Mouse (Mus musculus) cerebellum, adult 9-11 months (tissue): ENCODE data around the gene Acaa1b.

Source experiments
- DNase-seq: peaks from one replicate; pipeline ENCODE4 v3.0.0; 2022

Acaa1b gene

GRCm38 (mm10) chr9:119143372-119143771 lies 13.5 kb downstream of the Acaa1b start:
- no peak for DNase-seq

- no peak for DNase-seq
Measured at GRCm38 (mm10) chr9:119142066-119142465, 14.8 kb downstream of the Acaa1b start.

DNA sequence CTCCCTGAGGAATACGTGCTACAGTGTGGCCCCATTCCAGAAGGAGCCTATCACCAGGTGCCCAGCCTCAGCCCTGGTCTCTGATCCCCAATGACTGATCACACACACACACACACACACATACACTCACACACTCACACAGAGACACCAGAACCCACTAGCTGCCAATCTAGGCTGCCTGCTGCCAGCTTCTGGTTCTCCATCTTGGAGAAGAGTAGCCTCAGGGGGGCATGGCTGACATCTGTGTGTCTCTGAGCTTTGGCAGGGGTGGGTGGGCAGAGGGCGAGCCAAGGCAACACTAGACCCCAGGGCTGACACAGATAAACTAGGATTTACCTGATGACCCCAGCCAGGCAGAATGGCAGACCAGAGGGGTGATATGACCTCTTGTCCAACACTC lies 18.1 kb downstream of the Acaa1b start:
- no peak for DNase-seq

GRCm38 (mm10) chr9:119130692-119131091 lies 26.2 kb downstream of the Acaa1b start:
- DNase-seq, result no peak

DNA sequence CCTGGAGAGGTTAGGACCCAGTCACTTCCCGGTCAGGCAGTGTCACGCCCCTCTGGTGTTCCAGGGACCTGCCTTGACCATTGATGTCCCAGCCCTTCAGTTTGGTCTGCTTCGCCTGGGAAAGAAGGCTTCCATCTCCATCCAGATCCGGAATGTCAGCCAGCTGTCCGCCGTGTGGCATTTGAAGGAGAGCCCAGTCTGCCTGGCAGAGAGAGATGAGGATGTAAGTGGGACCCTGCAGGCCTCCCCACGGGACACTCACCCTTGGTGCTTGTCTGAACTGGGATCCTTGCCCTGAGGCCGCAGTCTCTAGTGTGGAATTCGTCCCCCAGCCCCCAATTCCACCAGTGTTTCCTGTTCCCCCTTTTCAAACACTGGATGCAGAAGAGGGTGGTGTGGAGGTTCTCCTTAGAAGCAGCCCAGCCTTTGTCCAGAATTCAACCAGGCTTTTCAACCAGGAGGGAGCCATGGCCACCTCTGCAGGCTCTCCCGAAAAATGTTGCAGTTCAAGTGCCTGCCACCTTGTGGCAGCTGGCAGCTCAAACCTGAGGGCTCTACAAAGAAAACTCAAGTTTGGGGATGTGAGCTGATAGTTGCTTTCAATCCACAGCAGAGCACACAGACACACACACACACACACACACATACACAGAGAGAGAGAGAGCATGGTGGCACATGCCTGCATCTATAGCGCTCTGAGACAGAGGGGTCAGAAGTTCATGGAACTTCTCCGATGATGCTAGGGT lies 28.3 kb downstream of the Acaa1b start:
- DNase-seq, result no peak

DNA sequence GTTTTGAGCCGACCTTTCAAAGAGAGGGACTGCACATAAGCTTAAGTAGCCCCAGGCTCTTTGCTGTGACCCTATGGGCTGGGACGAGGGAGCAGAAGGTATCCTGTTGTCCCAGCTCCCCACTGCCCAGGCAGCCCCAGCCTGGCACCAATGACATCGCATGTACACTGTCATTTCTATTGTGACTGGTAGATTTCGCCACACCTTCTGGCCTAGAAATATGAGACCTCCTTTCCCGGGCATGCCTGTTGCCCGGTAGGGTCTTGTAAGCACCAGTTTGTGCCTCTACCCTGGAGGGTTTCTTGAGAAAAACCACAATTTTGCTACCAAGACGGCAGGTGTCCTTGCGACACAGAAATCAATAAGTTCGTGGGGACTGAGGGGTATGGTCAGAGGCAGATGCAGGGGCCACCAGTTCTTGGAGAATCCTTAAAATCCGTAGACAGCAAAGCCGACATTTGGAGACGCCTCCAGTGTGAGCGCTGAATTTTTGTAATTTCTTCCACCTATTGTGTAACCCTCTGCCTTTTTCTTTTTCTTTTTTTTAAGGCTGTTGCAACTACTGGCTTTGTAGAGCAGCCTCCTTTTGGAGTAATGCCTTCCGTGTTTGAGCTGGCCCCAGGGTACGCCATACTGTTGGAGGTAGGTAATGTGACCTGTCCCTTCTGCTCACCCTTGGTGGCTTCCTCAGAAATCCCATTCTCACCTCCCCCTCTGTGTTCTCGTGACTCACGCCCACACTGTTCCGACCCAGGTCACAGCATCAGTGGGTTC lies 34.1 kb downstream of the Acaa1b start:
- no peak for DNase-seq

- DNase-seq, result no peak
Measured at GRCm38 (mm10) chr9:119120168-119120560, 36.7 kb downstream of the Acaa1b start.

- no peak for DNase-seq
Measured at GRCm38 (mm10) chr9:119119409-119120167, 37.3 kb downstream of the Acaa1b start.

DNA sequence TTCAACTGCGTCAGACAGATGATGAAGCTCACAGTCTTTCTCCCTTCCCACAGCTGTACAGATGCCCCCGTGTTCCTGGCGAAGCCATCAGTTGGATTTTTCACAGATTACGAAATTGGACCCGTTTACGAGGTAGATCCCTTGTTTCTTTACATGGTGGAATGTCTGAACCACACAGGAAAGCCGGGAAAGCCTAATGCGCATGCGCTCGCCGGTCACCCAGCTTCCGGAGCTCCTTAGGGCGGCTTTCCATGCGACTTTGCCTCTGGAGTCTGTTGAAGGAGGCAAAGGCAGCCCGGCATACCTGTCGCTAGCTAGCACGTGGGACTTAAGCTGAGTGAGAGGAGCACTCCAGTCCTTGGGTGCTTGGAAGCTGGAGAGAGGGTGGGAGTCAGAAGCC lies 42.0 kb downstream of the Acaa1b start:
- no peak for DNase-seq

DNA sequence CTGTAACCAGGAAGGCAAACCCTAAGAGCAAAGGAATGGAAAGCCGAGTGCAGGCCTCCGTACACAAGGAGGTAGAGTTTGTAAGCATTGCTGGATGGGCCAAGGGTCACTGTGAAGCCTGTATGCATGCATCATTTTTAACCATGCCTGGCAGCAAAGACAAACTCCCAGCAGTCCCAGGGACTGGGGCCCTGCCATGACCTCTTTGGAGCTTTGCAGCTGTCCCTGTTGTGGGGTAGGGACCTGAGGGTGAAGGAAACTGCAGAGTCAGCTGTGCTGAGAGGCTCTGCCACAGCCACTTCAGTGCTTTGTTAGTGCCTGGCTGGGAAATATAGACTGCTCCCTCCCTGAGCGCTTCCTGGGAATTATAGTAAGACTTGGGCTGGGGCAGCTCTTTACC lies 46.3 kb downstream of the Acaa1b start:
- no peak for DNase-seq

DNA sequence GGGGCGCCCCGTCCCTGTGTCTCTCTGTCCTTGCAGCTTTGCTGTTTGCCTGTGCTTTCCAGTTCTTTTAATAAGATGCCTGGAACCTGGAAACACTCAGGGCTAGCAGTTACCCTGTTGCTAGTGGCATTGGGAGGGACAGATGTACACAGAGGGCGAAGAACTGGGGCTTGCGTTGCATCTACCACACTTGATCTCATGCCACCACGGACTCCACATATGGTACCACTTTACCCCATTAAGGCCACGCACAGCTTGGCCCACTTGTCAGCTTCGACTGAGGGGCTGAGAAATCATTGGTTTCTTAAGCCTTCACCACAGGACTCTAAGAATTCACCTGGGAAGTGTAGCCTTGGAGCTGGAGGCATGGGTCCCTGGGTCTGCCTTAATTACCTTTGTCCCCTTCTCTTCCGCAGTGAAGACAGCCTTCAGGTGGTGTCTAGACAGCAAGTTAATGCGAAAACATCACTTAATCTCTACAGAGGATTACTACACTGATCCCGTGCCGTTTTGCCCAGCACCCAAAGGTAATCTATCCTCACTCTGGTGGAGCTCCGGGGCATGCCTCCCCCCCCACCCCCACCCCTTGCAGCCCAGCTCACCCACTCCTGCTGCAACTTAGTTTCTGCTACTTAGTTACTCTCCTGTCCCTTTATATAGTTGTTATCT lies 47.1 kb downstream of the Acaa1b start:
- DNase-seq, result no peak

GRCm38 (mm10) chr9:119107566-119107965 lies 49.3 kb downstream of the Acaa1b start:
- DNase-seq, result no peak

DNA sequence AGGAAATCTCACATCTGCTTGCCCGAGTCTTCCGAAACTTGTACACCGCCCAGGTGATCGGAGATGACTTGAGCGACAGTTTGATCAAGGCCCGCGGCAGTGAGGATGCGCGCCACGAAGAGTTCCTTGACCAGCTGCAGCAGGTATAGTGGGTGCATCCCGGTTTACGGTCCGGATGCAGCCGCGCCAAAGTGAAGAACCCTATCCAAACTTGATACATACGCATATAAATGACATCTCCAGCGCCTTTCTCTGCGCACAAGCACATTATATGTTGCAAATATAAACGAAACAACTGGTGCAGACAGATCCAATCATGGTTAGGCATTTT lies 54.1 kb downstream of the Acaa1b start:
- no peak for DNase-seq

DNA sequence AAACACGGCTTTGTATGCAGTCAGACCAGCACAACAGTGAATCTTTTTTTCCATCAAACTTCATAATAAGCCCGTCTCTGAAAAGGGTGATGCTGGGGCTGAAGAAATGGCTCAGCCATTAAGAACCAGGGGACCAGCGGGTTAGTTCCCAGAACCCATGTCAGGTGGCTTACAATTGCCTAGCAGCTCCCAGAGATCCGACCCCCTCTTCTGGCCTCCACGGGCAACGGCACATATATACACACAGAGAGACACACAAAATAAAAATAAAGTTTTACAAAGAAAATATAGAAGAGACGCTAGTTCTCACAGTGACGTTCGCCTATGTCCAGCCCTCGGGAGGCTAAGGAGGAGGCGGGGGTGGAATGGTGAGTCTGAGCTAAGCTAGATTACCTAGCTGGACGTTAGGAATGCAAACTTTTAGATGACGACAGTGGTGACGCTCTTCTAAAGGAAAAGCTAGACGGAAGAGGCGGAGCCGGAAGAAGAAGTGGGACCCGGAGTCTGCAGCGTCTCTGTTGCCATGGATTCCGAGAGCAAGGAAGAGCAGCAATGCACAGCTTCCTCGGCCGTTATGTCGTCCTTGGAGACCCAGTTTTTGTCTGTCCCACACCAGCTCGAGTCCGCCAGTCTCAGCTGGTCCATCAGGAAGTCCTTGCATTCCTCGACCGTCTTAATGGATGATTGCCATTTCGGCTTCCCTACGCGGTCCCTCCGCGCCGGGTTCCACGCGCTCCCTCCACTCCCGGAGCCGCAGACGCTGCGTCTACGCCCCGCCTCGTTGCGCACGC lies 54.7 kb downstream of the Acaa1b start, which contains the start of gene Dlec1:
Gene Dlec1, plus strand, starts transcription at position 487 of the 791 bp plus-strand sequence.
- peak; percentile 21 for DNase-seq

DNA sequence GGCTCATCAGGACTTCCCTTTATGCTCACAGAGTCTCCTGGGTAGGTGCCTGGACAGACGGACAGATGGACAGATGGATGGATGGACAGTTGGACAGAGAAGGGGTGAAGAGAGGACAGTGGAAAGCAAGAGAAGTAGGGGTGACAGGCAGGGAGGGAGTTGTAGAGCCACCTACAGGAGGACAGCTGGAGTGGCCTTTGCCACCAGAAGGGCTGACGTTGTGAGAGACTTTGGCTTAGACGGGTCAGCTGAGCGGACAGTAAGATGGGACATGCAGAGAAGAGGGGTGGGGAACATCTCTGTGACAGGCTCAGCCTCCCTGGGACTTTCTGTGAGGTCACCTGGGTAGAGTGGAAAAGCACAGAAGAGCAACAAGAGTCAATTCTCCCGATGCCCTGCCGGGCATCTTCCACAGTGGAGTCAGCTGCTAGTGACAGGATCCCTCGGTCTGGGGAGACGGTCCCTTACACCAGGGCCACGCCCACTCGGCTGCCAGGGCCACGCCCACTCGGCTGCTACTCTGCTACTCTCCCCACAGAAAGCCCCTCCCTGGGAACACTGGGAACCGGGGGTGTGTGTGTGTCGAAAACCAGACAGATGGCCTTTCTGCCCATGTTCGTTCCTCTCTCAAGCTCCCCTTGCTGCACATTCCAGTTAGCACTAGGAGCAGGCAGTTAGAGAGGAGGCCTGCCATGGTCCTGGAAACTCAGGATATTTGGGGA lies 56.6 kb downstream of the Acaa1b start:
- DNase-seq, result no peak
